ENCODE assay signal across 21 mouse cellular contexts in the genomic region with DNA sequence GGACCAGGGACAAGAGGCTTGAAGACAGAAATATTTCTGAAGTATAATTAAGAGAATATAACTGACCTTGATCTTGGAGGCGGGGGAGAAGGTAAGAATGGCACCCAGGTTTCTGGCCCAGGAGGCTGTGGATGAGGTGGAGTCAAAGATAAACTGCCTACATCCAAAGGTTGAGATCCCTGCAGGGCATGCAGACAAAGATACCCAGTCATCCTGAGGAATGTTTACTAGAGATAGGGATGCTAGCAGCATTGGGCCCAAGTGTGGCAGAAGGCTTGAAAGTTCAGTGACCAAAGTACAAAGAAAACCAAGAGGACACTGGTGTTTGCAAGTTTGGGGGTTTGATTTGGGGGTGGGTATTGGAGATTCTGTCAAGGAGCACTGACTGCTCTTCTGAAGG. TPM values are rescaled to one million over a fixed set of nuclear protein-coding genes. Genes with fewer than 3 reads are reported as not detected.
A peak's percentile ranks its signal among the peaks of the same experiment; 100 is the strongest.
DNase-seq lines count a peak whose midpoint lies in the region; ATAC-seq lines count a peak whose summit lies in the region.
"Had no signal": no experiment of that assay in that cellular context is flagged by ENCODE, and none has a peak within 500 bp of the region (broad histone marks: within the 10 kb centered on the region; RNA-seq: fewer than 3 reads in every experiment).

No protein-coding gene starts in this region.

- peaks cover 12% of the 10 kb centered on the region for H3K4me1 ChIP-seq in limb, embryonic 13.5 days
- H3K4me1 ChIP-seq in limb, embryonic 10.5 days = peaks cover 10% of the 10 kb centered on the region
- H3K4me1 ChIP-seq in liver, embryonic 11.5 days (replicated peaks; ENCODE audit: control insufficient read depth, insufficient read depth, low read length) = peaks cover 11% of the 10 kb centered on the region

- H3K9ac ChIP-seq in limb, embryonic 13.5 days = no peak overlapping the region
- peak overlapping the region; percentile 98 for H3K9ac ChIP-seq in liver, embryonic 11.5 days (ENCODE audit: low read depth, low read length)
- H3K9ac ChIP-seq: heart, embryonic 15.5 days; midbrain, embryonic 12.5 days had no signal

- ATAC-seq in limb, embryonic 13.5 days (ENCODE audit: low FRiP score, low read depth) = no peak
- peak; percentile 84 for ATAC-seq in liver, embryonic 11.5 days (replicated peaks; ENCODE audit: low FRiP score)
- peak; percentile 74 for ATAC-seq in megakaryocyte-erythroid progenitor cell, adult 5-6 weeks (replicated peaks; ENCODE audit: low FRiP score, low TSS enrichment, poor library complexity, severe bottlenecking)

- 93% methylated on average over 1 of the region's 1 CpGs for WGBS in limb, embryonic 13.5 days
- WGBS in limb, embryonic 10.5 days = 93% methylated on average over 1 of the region's 1 CpGs
- 67% methylated on average over 1 of the region's 1 CpGs for WGBS in liver, embryonic 11.5 days

- H3K4me3 ChIP-seq in limb, embryonic 13.5 days = no peak overlapping the region
- H3K4me3 ChIP-seq in limb, embryonic 10.5 days = no peak overlapping the region
- H3K4me3 ChIP-seq in liver, embryonic 11.5 days (ENCODE audit: low read depth, low read length) = peak overlapping the region; percentile 99

- no peaks in the 10 kb centered on the region for H3K9me3 ChIP-seq in limb, embryonic 13.5 days
- H3K9me3 ChIP-seq in limb, embryonic 10.5 days (replicated peaks) = no peaks in the 10 kb centered on the region
- no peaks in the 10 kb centered on the region for H3K9me3 ChIP-seq in liver, embryonic 11.5 days (ENCODE audit: control insufficient read depth, low read length)
- H3K9me3 ChIP-seq: embryonic facial prominence, embryonic 10.5 days; heart, embryonic 15.5 days; hindbrain, embryonic 13.5 days; midbrain, embryonic 12.5 days had no signal

- no peaks in the 10 kb centered on the region for H3K27me3 ChIP-seq in limb, embryonic 13.5 days
- H3K27me3 ChIP-seq in limb, embryonic 10.5 days (ENCODE audit: low read depth, poor library complexity, severe bottlenecking) = no peaks in the 10 kb centered on the region
- no peaks in the 10 kb centered on the region for H3K27me3 ChIP-seq in liver, embryonic 11.5 days (replicated peaks; ENCODE audit: control insufficient read depth, insufficient read depth, low read length)
- H3K27me3 ChIP-seq: heart, embryonic 15.5 days; hindbrain, embryonic 13.5 days; midbrain, embryonic 12.5 days had no signal

- peaks cover 10% of the 10 kb centered on the region for H3K36me3 ChIP-seq in limb, embryonic 13.5 days
- H3K36me3 ChIP-seq in limb, embryonic 10.5 days = peaks cover 15% of the 10 kb centered on the region
- H3K36me3 ChIP-seq in liver, embryonic 11.5 days (ENCODE audit: control insufficient read depth, insufficient read depth, low read length) = peaks cover 5% of the 10 kb centered on the region; the same call in 1 of the 2 replicates

- no peak for DNase-seq in limb, embryonic 10.5 days (ENCODE audit: low spot score)
- DNase-seq in c-Kit-positive CD71-positive TER-119-positive erythroid progenitor cells, embryonic 14.5 days (ENCODE audit: low spot score) = peak; percentile 80
- DNase-seq in liver, embryonic 11.5 days (ENCODE audit: low spot score) = no peak
- no peak for DNase-seq in MN1 (ENCODE audit: low spot score)
- DNase-seq in gastrocnemius, postnatal 4 days (ENCODE audit: low spot score in 2 of 2) = no peak
- DNase-seq in embryo, embryonic 11 days = no peak
- DNase-seq: cerebellum, adult 11-12 months; cerebellum, postnatal 36 days; kidney, adult 9 months; lung, postnatal 4 days; thymus, postnatal 4 days had no signal

- H3K27ac ChIP-seq in limb, embryonic 13.5 days = no peak overlapping the region
- no peak overlapping the region for H3K27ac ChIP-seq in limb, embryonic 10.5 days
- H3K27ac ChIP-seq in liver, embryonic 11.5 days (ENCODE audit: low read depth, low read length) = peak overlapping the region; percentile 85
- H3K27ac ChIP-seq: embryonic facial prominence, embryonic 10.5 days; heart, embryonic 15.5 days; midbrain, embryonic 12.5 days had no signal

- H3K4me2 ChIP-seq in limb, embryonic 13.5 days (replicated peaks) = peak overlapping the region; percentile 92; the same call in 1 of the 2 replicates
- H3K4me2 ChIP-seq in liver, embryonic 11.5 days = peak overlapping the region; percentile 65

RNA-seq across cellular contexts. Expression of gene Metap2, which starts 5.9 kb away (rescaled TPM):
- polyA plus RNA-seq in limb, embryonic 13.5 days (2015; fragmentation: Nextera tagmentation; extraction: Ambion mirVana) = 188 and 194 TPM in 2 replicates
- polyA plus RNA-seq in limb, embryonic 10.5 days (2016; fragmentation: Nextera tagmentation; extraction: Ambion mirVana) = 221 and 241 TPM in 2 replicates
- polyA plus RNA-seq in liver, embryonic 11.5 days (2014; fragmentation: Nextera tagmentation; extraction: Ambion mirVana) = 397 and 398 TPM in 2 replicates
- 458 and 509 TPM in 2 replicates for total RNA-seq in megakaryocyte-erythroid progenitor cell, adult 5-6 weeks (2014; fragmentation: Nextera tagmentation)
- total RNA-seq in megakaryocyte-erythroid progenitor cell, adult 5-6 weeks (2017) = 577 and 616 TPM in 2 replicates
- 100 to 1,000 TPM; 173 to 183 TPM for total RNA-seq in gastrocnemius, postnatal 4 days (2021)

RNA-seq across cellular contexts. Expression of gene Usp44, which starts 59.7 kb away (rescaled TPM):
- polyA plus RNA-seq in limb, embryonic 13.5 days (2015; fragmentation: Nextera tagmentation; extraction: Ambion mirVana) = 0.88 and 1.2 TPM in 2 replicates
- polyA plus RNA-seq in limb, embryonic 10.5 days (2016; fragmentation: Nextera tagmentation; extraction: Ambion mirVana) = 1.0 and 1.1 TPM in 2 replicates
- 4.0 and 4.3 TPM in 2 replicates for polyA plus RNA-seq in liver, embryonic 11.5 days (2014; fragmentation: Nextera tagmentation; extraction: Ambion mirVana)
- not detected in 2 replicates for total RNA-seq in megakaryocyte-erythroid progenitor cell, adult 5-6 weeks (2014; fragmentation: Nextera tagmentation)
- 0.65 TPM in 1 of 2 replicates, not detected in the other for total RNA-seq in megakaryocyte-erythroid progenitor cell, adult 5-6 weeks (2017)
- under 1 TPM; 0.49 to 0.64 TPM for total RNA-seq in gastrocnemius, postnatal 4 days (2021)
- total RNA-seq: layer of hippocampus, postnatal 25 days; left cerebral cortex, postnatal 14 days; liver, adult 2 months; neutrophil, adult 5-6 weeks had no signal
- polyA plus RNA-seq: liver, adult 2 months had no signal
